Mouse (Mus musculus) subcutaneous adipose tissue, adult 2 months (tissue): ENCODE measurements around the gene Tead1. TPM values are rescaled to one million over a fixed set of nuclear protein-coding genes. Genes with fewer than 3 reads are reported as not detected.

Experiments used
- polyA plus RNA-seq: library from polyadenylated mRNA; depleted of rRNA; stranded (reverse); fragments of >200 nt; gene quantifications from 2 replicates; pipeline ENCODE4 v1.2.3, GENCODE M21; 2012; ENCODE audit warnings: low replicate concordance; rRNA removed

Tead1 gene
- polyA plus RNA-seq, result 18.7 and 28.9 TPM in 2 replicates

DNA sequence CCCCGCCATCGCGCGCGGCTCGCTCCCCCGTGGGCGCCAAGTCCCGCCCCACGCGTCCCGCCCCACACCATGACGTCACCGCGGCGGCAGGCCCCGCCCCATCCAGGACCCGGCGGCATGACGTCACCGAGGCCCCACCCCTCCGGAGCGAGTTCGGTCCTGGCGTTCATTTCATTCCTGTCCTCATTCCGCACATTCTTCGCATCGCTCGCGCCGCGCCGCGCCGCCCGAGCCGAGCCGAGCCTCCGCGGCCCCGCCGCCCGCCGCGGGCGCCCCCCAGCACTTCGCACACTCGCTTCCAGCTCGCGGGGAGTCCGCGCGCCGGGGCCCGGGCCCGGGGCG, at the start of gene Tead1:
Gene Tead1 (plus strand): TSS at position 148 of the 342 bp plus-strand sequence.

DNA sequence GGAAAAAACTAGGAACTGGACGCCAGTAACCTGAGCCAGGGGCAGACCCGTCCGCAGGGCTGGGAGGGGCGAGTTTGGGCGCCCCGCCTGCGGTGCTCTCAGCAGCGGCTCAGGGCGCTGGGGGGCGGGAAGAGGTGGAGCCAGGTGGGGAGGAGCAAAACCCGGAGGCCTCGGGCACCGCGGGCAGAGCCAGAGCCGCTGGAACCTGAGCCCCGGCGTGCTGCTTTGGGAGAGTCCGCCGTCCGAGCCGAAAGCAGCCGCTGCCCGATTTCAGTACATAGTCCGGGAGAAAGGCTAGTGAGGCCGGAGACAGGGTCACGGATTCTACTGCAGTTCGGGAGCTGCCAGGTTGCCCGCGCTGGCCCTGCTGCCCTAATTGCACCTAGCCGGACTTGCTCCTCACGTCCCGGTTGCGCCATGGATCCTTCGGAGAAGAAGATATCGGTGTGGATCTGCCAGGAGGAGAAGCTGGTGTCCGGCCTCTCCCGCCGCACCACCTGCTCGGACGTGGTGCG, 274.7 kb downstream of the Tead1 start, which contains the start of gene Rassf10:
Gene Rassf10 (plus strand): TSS at position 186 of the 515 bp plus-strand sequence.

